Mouse (Mus musculus) v-Abl transformed pro-B cells (cell line): Measurements from ENCODE around the gene Mbtps2.

Experiments
- in situ Hi-C, 2 experiments: fragments of 400-800 bp; cut with MboI; formaldehyde crosslinking; loops; one replicate each; pipeline ENCODE4 v1.15.1; 2025; ENCODE audit not compliant: unreplicated experiment in 2 of 2

Gene Mbtps2

DNA sequence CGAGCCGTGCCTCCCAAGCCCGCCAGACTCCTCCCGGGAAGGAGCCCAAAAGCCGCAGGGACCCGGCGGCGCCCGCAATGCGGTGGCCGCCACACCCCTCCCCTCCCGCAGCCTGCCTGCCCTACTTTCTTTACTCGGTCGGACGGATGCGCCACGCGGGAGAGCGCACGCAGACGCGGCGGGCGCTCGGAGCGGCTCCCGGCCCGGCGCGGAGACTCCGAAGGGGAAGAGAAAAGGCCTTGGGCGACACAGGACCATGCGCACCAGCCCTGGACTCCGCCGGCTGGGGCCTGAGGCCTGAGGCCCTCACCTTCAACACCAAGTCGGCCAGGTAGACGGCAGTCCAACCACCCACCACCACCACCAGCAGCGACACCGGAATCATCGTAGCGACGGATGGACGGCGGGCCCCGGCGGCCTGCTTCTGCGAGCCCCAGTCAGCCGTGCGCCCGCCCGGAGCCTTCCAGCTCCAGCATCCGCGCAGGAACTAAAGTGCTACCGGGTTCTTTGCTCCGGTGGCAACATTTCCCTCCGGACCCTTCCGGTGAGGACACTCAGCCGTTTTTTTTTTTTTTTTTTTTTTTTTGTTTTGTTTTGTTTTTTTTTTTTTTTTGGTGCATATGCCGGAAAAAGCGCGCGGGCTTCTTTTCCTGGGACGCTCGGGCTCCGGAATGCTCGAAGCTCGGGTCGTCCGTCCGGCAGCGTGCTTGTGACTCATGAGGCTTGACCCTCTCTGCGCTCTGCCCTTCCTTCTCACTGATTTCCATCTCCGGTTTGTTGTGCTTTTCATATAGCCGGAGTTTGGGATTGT is at the start of gene Mbtps2:
Gene Mbtps2, minus strand, starts transcription at position 530 of the 811 bp plus-strand sequence.
- in situ Hi-C loops = loop anchor here (10.0 to 25.0 kb wide), 2 partner anchors 111 to 114 kb away; partner anchors contain the start of gene Sms (in 1 of the 2)

DNA sequence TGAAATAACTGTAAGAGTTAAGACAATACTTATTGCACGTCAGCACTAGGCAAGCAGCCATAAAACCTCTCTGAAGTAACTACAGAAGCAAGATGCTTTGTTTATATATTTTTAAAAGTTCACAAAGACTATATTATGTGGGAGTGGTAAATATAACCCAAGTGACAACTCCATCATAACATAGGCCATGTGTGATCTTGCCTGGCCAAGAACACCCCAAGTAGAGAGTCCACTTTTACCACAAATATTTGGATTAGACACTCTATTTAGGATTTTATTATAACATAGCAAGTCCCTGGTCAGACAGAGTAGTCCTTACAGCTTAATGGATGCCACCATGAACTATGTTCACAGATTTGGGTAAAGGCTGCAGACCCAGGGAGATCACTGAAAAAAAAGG is 47.9 kb upstream of the Mbtps2 start:
- in situ Hi-C loops = loop anchor here in 1 of 2 experiments (25.0 kb wide), 2 partner anchors 309 to 1266 kb away; no protein-coding TSS in a partner anchor

DNA sequence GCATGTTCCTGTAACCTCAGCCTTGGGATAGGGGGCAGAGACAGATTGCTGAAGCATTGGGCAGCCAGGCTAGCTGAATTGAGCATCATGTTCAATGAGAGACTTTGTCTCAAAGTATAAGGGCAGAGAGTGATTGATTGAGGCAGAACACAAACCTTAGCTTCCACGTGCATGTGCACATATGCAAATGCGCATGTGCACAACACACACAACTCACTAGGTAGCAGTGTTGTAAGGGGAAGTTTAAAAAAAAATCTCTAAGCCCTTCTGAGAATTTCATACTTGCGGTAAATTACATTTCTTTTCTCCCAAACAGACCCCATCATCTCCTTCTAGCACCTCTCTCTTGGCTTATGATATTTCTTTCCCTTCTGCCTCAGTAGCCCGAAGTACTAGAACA is 46.2 kb upstream of the Mbtps2 start:
- in situ Hi-C loops = loop anchor here in 1 of 2 experiments (25.0 kb wide), 2 partner anchors 307 to 1268 kb away; no protein-coding TSS in a partner anchor

DNA sequence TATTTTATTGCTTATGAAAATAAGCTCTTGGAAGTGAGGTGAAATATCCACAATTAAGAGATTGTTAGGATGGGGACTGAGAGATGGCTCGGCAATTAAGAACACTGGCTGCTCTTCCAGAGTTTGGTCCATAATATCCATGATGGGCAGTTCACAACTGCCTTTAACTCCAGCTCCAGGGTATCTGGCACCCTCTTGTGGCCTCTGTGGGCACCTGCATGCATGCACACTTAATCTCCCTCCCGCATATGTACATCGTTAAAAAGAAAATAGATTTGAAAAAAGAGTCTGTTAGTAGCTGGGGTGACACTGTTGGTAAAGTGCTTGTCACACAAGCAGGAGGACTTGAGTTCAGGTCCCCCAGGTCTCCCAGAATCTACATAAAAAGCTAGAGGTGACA is 45.8 kb upstream of the Mbtps2 start:
- in situ Hi-C loops = loop anchor here in 1 of 2 experiments (25.0 kb wide), 2 partner anchors 307 to 1268 kb away; no protein-coding TSS in a partner anchor

DNA sequence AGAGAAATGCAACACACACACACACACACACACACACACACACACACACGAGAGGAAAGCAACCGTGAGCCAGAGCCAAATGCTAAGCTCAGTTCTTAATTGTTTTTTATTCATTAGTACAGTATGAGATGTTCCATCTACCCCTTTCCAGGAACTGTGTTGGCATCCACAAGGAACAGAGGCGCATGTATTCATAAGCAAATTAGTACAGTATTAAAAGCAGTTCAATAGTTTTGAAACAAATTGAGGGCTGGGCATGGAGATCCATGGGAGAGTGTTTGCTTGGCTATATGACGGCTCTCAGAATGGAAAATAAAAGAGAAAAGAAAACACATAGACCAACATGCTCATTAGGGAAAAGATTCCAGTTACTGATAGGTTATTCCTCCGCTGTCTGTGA is 44.3 kb upstream of the Mbtps2 start:
- in situ Hi-C loops = loop anchor here in 1 of 2 experiments (25.0 kb wide), 2 partner anchors 306 to 1269 kb away; no protein-coding TSS in a partner anchor

DNA sequence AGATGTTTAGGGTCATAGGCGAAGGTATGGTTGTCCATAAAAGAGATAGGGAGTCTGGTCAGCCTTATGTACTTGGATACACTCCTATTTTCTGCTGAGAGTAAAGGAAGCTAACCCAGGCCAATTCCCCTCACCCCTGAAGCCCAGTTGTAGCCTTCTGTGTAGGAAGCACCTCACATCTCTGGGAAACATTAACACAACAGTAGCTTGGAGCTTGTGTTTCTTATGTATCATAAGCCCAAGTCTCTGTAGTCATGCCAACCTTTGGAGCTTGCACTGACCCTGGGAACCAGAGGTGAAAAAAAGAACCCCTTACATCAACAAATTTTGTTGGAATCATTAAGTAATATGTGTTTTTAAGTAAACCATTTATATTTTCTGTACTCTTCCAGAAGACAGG is 38.7 kb upstream of the Mbtps2 start:
- in situ Hi-C loops = loop anchor here (5.0 to 25.0 kb wide), 4 partner anchors 152 to 1275 kb away; no protein-coding TSS in a partner anchor

DNA sequence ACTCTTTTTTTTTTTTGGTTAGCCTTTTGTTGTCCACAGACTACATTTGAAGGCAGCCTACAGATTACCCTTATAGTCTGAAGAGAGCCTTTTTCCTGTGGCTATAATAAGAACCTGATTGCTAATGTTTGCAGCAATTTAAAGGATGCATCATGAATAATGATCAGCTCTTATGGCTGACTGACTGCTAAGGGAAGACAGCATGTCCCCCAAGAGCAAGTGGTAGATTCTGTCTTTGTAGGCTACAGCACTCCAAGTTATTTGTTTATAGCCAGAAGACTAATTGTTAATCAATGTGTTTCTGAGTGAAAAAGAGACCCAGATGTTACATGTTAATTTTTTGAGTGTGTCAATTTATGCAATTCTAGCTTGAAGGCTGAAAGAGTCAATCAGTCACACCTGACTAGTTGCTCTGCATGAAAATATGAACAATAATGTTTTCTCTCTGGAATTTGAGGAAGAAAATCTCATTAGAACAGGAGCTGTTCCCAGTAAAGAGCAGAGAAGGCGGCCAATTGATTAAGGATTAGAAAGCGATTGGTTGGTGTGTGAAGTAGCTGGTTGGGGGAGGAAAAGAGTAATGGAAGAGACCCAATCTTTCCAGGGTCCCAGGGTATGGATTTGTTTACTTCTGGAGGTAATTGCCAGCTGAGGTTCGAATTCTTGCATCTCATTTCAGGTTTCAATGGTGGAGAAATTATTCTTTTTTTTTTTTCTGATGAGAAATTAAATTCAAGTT is 35.3 kb upstream of the Mbtps2 start:
- in situ Hi-C loops = loop anchor here in 1 of 2 experiments (10.0 to 25.0 kb wide), 3 partner anchors 149 to 1278 kb away; no protein-coding TSS in a partner anchor

DNA sequence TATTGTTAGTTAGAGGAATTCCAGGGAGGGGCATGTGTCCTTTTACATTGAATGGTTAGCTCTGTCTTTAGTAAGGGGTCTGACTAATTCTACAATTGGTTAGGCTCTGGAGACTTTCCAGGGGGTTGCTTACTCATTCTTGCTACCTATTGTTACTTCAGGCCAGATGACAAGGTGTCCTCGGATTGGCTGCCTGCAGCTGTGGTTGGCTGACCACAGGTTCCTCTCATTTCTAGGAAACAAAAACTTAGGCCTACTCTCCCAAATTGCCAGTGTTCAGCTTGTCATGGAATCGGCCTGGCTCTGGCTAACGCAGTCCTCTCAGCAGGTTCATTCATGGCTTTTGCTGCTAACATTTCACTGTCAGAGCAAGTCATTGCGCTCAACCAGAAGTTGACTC is 31.8 kb upstream of the Mbtps2 start:
- in situ Hi-C loops = loop anchor here in 1 of 2 experiments (10.0 to 25.0 kb wide), 3 partner anchors 146 to 1282 kb away; no protein-coding TSS in a partner anchor

DNA sequence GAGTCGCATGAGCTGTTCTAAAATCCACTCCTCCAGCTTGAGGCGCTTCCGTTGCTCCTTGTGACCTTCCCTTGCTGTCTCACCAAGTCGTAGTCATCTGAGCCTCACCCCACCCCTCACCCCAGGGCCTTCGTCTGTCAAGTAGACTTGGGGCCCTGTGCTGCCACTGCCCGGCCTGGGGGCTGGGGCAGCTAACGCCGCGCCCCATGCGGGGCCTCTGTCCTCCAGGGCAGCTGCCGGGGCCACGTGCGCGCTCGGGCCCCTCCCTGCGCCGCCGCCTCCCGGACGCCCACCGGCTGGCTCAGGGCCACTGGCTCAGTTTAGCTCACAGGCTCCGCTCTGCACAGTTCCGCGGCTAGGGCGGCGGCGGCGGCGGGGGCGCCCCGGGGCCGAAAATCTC is 14.4 kb upstream of the Mbtps2 start:
- in situ Hi-C loops = no loop called here

DNA sequence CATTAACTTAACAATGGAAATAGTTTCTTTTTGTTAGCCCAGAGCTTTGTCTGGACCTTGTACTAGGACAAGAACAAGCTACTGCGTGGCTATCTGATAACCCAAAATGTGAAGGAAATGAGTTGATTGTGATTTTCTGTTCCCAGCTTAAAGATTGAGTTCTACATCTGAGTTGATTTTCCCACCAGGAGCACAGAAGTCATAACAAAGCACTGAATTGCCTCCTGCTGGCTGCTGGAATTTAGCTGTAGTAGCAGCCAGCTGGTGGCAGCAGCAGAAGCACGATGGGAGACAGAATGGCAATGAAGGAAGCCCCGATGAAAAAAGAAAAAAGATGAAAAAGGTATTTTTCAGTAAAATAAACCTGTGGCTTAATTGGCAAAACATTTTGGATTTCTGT is 2.9 kb upstream of the Mbtps2 start:
- in situ Hi-C loops = no loop called here

DNA sequence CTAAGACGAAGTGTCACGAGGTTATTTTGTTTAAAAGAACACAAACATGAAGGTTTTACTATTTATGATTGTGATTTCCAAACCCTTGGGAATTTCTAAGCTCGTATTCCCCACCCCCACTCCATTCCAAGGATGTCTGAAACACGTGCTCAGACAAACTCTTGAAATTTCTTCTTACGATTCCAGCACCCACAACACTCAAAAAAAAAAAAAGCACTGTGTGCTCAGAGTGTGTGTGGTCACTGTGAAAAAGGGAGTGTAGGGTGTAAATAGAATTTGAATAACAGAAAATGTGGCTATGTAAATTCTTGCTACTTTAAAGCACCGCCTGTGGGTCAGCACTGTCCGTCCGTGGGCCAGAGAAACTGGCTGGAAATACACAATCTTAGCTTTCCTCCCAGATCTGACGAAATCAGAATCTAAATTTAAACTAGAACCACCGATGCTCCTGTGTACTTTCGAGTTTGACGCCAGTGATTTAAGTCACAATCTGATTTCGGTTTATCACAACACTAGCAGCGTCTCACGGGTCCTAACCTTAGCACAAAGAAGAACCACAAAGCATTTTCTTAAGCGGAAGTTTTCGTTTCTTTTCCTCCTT is 830 bp downstream of the Mbtps2 start:
- in situ Hi-C loops = loop anchor here (10.0 to 25.0 kb wide), 2 partner anchors 110 to 113 kb away; partner anchors contain the start of gene Sms (in 1 of the 2)

DNA sequence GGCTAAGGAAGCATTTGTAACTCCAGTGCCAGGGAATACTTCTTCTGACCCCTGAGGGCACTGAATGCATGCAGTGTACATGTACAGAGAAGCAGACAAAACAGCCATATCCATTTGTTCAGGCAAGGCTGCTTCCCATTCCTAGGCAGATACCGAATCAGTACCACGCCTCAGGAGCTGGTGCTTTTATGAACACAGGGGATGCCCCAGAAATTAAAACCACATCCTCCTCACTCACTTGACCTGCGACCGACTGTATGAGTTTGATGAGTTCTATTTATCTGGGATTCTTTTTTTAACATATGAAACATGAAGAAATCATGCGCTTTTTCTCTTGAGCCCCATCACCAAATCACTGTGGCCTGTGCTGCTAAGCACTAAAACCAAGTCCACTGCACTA is 1.7 kb downstream of the Mbtps2 start:
- in situ Hi-C loops = loop anchor here (10.0 to 25.0 kb wide), 2 partner anchors 110 to 112 kb away; partner anchors contain the start of gene Sms (in 1 of the 2)

DNA sequence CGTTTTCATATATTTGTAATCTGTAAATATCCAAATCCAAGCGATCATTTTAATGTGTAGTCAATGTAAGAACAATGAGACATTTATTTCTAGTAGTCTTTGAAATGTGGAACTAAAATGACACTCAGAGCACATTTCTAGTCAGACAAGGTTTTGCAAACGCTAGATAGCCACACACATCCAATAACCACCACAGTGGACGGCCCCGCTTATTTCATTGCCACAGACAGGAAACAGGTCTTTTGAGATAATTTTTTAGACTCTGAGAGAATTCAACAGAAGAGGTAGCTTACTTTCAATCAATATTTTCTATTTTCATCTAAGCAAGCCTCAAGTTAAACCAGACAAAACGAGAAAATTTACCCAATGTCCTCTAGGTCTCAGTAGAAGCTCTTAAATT is 2.6 kb downstream of the Mbtps2 start:
- in situ Hi-C loops = loop anchor here (10.0 to 25.0 kb wide), 2 partner anchors 109 to 111 kb away; partner anchors contain the start of gene Sms (in 1 of the 2)

DNA sequence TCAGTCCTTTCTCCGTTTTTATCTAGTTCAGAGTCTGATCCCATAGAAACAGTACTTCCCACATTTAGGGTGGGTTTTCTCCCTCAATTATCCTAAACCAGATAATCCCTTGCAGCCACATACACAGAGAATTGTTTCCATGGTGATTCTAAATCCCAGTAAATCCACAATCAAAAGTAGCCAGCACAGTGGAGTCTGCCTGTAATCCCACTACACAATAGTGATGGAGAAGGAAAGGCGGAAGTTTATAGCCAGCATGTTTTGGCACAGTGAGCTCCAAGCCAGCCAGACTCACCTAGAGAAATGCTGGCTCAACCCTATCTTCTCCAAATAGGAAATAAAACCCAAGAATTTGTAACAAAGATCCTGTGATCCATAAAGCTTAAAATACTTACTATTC is 3.9 kb downstream of the Mbtps2 start:
- in situ Hi-C loops = loop anchor here (10.0 to 25.0 kb wide), 2 partner anchors 107 to 110 kb away; partner anchors contain the start of gene Sms (in 1 of the 2)

DNA sequence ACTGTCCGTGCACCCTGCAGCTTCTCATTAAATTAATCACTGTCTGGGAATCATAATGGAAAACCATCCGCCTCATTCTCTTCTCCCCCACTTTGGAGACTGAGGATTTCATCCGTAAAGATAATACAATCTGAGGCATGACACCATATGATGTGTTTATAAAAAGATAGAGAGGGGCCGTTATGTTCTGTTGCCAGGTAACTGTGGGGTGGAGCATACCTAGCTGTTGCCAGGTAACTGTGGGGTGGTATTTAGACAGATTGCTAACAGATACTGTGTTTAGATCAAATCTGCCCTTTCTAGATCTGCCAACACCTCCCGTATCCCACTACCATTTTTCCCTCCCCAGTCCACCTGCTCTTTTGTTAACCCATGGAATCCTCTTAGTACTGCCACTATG is 11.5 kb downstream of the Mbtps2 start:
- in situ Hi-C loops = loop anchor here in 1 of 2 experiments (25.0 kb wide), 1 partner anchor 100 kb away; the partner anchor contains the start of gene Sms

DNA sequence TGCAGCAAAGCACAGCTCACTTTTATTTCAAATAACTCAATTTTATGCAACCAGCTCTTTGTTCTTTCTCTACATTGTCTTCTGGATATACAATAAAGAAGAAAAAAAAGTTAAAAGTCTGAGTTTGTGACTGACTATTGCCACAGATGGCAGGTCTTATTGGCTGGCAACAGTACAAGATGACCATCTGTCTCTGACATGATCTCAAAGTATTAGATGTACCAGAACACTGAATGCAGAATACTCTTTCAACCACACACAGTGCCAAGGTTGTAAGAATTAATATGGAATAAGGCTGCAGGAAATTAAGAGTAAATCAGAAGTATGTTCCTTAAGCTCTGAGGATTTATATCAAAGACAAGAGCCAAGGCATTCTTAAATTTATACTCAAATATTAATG is 12.1 kb downstream of the Mbtps2 start:
- in situ Hi-C loops = loop anchor here in 1 of 2 experiments (25.0 kb wide), 1 partner anchor 99 kb away; the partner anchor contains the start of gene Sms

DNA sequence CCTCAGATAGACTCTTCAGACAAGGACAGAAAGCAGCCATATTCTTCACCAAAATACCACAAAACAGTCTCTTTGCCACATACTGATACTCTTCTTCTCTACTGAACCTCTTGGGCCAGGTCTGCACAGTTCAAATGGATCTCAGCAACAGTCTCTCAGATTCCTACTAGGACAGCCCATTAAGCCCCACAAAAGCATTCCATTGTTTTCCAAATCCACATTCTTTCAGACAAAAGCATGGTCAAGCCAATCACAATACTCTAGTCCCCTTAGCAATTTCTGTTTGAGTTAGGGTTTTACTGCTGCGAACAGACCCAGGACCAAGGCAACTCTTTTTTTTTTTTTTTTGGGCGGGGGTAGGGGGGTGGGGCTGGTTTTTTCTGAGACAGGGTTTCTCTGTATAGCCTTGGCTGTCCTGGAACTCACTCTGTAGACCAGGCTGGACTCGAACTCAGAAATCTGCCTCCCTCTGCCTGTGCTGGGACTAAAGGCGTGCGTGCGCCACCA is 19.4 kb downstream of the Mbtps2 start:
- in situ Hi-C loops = loop anchor here in 1 of 2 experiments (25.0 kb wide), 1 partner anchor 92 kb away; the partner anchor contains the start of gene Sms

DNA sequence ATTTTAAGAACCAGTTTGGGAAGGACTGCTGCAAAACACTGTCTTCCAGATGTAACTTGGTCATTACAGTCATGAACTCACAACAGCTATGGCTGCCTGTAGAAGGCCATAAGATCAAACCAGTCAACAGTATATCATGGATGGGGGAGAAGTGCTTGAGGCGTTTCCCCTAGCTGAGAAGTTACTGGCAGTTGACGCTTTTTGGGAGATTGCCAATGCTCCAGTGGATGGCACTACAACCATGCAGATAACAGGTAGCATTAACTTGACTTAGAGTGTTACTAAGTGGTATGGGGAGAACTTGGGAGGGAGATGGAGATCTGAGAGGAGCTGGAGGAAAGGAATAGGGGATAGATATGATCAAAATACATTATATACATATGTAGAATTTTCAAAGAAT is 23.8 kb downstream of the Mbtps2 start:
- in situ Hi-C loops = loop anchor here in 1 of 2 experiments (25.0 kb wide), 1 partner anchor 87 kb away; the partner anchor contains the start of gene Sms

DNA sequence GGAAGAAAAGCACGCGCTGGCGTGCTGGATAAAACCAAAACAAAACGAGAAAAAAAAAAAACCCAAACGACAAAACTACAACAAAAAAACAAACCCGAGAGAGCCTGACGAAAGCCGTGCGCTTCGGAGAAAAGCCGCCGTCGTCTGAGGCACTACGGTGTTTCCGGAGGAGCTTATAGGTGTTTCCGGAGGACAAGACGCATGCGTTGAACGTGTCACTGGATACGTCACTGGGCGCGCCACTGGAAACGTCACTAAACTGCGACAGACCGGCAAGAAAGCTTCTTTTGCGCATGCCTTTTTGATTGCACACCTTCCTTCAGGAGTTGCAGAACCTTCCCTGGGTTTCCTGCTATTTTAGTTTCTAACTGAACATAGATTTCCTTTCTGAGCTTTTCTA is 29.7 kb downstream of the Mbtps2 start, which contains the start of gene Yy2:
Gene Yy2, minus strand, starts transcription at position 146 of the 400 bp plus-strand sequence.
- in situ Hi-C loops = no loop called here

DNA sequence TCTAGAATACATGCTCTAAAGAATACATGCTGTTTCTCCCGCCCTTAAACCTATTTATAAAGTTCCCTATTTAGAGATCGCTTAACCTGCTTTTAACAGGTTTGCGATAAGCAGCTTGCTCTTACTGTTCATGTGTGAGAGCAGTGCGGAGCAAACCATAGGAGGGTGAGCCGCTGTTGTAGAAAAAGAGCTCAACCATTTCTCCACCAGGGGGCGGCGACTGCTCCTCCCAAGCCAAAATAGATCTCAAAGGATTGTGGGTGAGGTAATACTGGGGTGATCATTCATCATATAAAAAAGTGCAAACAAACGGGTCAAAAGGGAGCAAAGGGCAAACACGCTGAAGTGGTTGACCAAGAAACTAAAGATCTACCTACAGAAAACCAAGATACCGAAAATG is 34.7 kb downstream of the Mbtps2 start:
- in situ Hi-C loops = no loop called here
